Mouse (Mus musculus): Measurements from ENCODE around the gene Aif1. TPM values are rescaled to one million over a fixed set of nuclear protein-coding genes. Genes with fewer than 3 reads are reported as not detected.

Gene Aif1
- polyA plus RNA-seq, 1 experiment = 2.1 TPM

GRCm38 (mm10) chr17:35204494-35205379, 28.9 kb upstream of the Aif1 start, which contains the start of gene Lta:
Gene Lta (minus strand): TSS chr17:35205351.
- Histone ChIP-seq H3K9me3 (replicated peaks; ENCODE audit: control insufficient read depth, insufficient read depth, low read length, poor library complexity, severe bottlenecking) (no peaks in the 10 kb centered on the region), H3K36me3 (ENCODE audit: control insufficient read depth, insufficient read depth, low read length, poor library complexity, severe bottlenecking) (no peaks in the 10 kb centered on the region), H3K27ac (ENCODE audit: insufficient read depth, low read length) (no peak within 1 kb of the TSS), H3K4me1 (ENCODE audit: control insufficient read depth, insufficient read depth, low read length) (no peaks in the 10 kb centered on the region), H3K9ac (ENCODE audit: low read depth, poor library complexity, severe bottlenecking) (peak within 1 kb of the TSS; percentile 39), H3K4me3 (ENCODE audit: low read depth, low read length) (peak within 1 kb of the TSS; percentile 33), H3K27me3 (ENCODE audit: control insufficient read depth, insufficient read depth, low read length, poor library complexity, severe bottlenecking) (no peaks in the 10 kb centered on the region)
- no peak for TF ChIP-seq POLR2A (IDR thresholded peaks at IDR 0.05; ENCODE audit: insufficient read depth, low read length)
- TF ChIP-seq EP300 (IDR thresholded peaks at IDR 0.05; ENCODE audit: insufficient read depth, low read depth, low read length) = no peak
- no peak for TF ChIP-seq CTCF (IDR thresholded peaks at IDR 0.05; ENCODE audit: low read depth, low read length)

GRCm38 (mm10) chr17:35202442-35202841, 26.6 kb upstream of the Aif1 start:
- Histone ChIP-seq H3K27ac (ENCODE audit: insufficient read depth, low read length) (no peak overlapping the region), H3K27me3 (ENCODE audit: control insufficient read depth, insufficient read depth, low read length, poor library complexity, severe bottlenecking) (no peaks in the 10 kb centered on the region)

GRCm38 (mm10) chr17:35201787-35202186, 25.9 kb upstream of the Aif1 start, which contains the start of gene Tnf:
Gene Tnf (minus strand): TSS chr17:35202007.
- H3K27ac ChIP-seq (ENCODE audit: insufficient read depth, low read length) = no peak within 1 kb of the TSS
- no peaks in the 10 kb centered on the region for H3K36me3 ChIP-seq (ENCODE audit: control insufficient read depth, insufficient read depth, low read length, poor library complexity, severe bottlenecking)
- TF ChIP-seq EP300 (IDR thresholded peaks at IDR 0.05; ENCODE audit: insufficient read depth, low read depth, low read length) (no peak), POLR2A (IDR thresholded peaks at IDR 0.05; ENCODE audit: insufficient read depth, low read length) (no peak), CTCF (IDR thresholded peaks at IDR 0.05; ENCODE audit: low read depth, low read length) (no peak)
- H3K4me1 ChIP-seq (ENCODE audit: control insufficient read depth, insufficient read depth, low read length) = no peaks in the 10 kb centered on the region
- H3K9me3 ChIP-seq (replicated peaks; ENCODE audit: control insufficient read depth, insufficient read depth, low read length, poor library complexity, severe bottlenecking) = no peaks in the 10 kb centered on the region
- no peak within 1 kb of the TSS for H3K4me3 ChIP-seq (ENCODE audit: low read depth, low read length)
- no peak within 1 kb of the TSS for H3K9ac ChIP-seq (ENCODE audit: low read depth, poor library complexity, severe bottlenecking)
- H3K27me3 ChIP-seq (ENCODE audit: control insufficient read depth, insufficient read depth, low read length, poor library complexity, severe bottlenecking) = no peaks in the 10 kb centered on the region

More at GRCm38 (mm10) chr17:35202442-35202841, 26.6 kb upstream of the Aif1 start:
- H3K36me3 ChIP-seq (ENCODE audit: control insufficient read depth, insufficient read depth, low read length, poor library complexity, severe bottlenecking) = no peaks in the 10 kb centered on the region
- TF ChIP-seq POLR2A (IDR thresholded peaks at IDR 0.05; ENCODE audit: insufficient read depth, low read length) (no peak), CTCF (IDR thresholded peaks at IDR 0.05; ENCODE audit: low read depth, low read length) (no peak), EP300 (IDR thresholded peaks at IDR 0.05; ENCODE audit: insufficient read depth, low read depth, low read length) (no peak)
- no peaks in the 10 kb centered on the region for H3K9me3 ChIP-seq (replicated peaks; ENCODE audit: control insufficient read depth, insufficient read depth, low read length, poor library complexity, severe bottlenecking)
- no peak overlapping the region for H3K9ac ChIP-seq (ENCODE audit: low read depth, poor library complexity, severe bottlenecking)
- no peaks in the 10 kb centered on the region for H3K4me1 ChIP-seq (ENCODE audit: control insufficient read depth, insufficient read depth, low read length)
- no peak overlapping the region for H3K4me3 ChIP-seq (ENCODE audit: low read depth, low read length)

GRCm38 (mm10) chr17:35201128-35201527, 25.3 kb upstream of the Aif1 start:
- Histone ChIP-seq H3K4me3 (ENCODE audit: low read depth, low read length) (no peak overlapping the region), H3K9ac (ENCODE audit: low read depth, poor library complexity, severe bottlenecking) (no peak overlapping the region), H3K27me3 (ENCODE audit: control insufficient read depth, insufficient read depth, low read length, poor library complexity, severe bottlenecking) (no peaks in the 10 kb centered on the region), H3K36me3 (ENCODE audit: control insufficient read depth, insufficient read depth, low read length, poor library complexity, severe bottlenecking) (no peaks in the 10 kb centered on the region), H3K27ac (ENCODE audit: insufficient read depth, low read length) (no peak overlapping the region), H3K4me1 (ENCODE audit: control insufficient read depth, insufficient read depth, low read length) (no peaks in the 10 kb centered on the region), H3K9me3 (replicated peaks; ENCODE audit: control insufficient read depth, insufficient read depth, low read length, poor library complexity, severe bottlenecking) (no peaks in the 10 kb centered on the region)
- no peak for TF ChIP-seq CTCF (IDR thresholded peaks at IDR 0.05; ENCODE audit: low read depth, low read length)
- no peak for TF ChIP-seq POLR2A (IDR thresholded peaks at IDR 0.05; ENCODE audit: insufficient read depth, low read length)
- no peak for TF ChIP-seq EP300 (IDR thresholded peaks at IDR 0.05; ENCODE audit: insufficient read depth, low read depth, low read length)

- no peak overlapping the region for H3K4me3 ChIP-seq (ENCODE audit: low read depth, low read length)
- no peak overlapping the region for H3K27ac ChIP-seq (ENCODE audit: insufficient read depth, low read length)
- no peaks in the 10 kb centered on the region for H3K9me3 ChIP-seq (replicated peaks; ENCODE audit: control insufficient read depth, insufficient read depth, low read length, poor library complexity, severe bottlenecking)
- no peaks in the 10 kb centered on the region for H3K36me3 ChIP-seq (ENCODE audit: control insufficient read depth, insufficient read depth, low read length, poor library complexity, severe bottlenecking)
- TF ChIP-seq CTCF (IDR thresholded peaks at IDR 0.05; ENCODE audit: low read depth, low read length) (no peak), POLR2A (IDR thresholded peaks at IDR 0.05; ENCODE audit: insufficient read depth, low read length) (no peak), EP300 (IDR thresholded peaks at IDR 0.05; ENCODE audit: insufficient read depth, low read depth, low read length) (no peak)
- H3K9ac ChIP-seq (ENCODE audit: low read depth, poor library complexity, severe bottlenecking) = no peak overlapping the region
- no peaks in the 10 kb centered on the region for H3K27me3 ChIP-seq (ENCODE audit: control insufficient read depth, insufficient read depth, low read length, poor library complexity, severe bottlenecking)
- no peaks in the 10 kb centered on the region for H3K4me1 ChIP-seq (ENCODE audit: control insufficient read depth, insufficient read depth, low read length)
These were observed 24.5 kb upstream of the Aif1 start for GRCm38 (mm10) chr17:35200398-35200797.

GRCm38 (mm10) chr17:35198946-35199345, 23.1 kb upstream of the Aif1 start:
- TF ChIP-seq POLR2A (IDR thresholded peaks at IDR 0.05; ENCODE audit: insufficient read depth, low read length) = no peak
- peak; percentile 33; the same call in 1 of the 2 replicates for TF ChIP-seq EP300 (IDR thresholded peaks at IDR 0.05; ENCODE audit: insufficient read depth, low read depth, low read length)
- no peaks in the 10 kb centered on the region for H3K4me1 ChIP-seq (ENCODE audit: control insufficient read depth, insufficient read depth, low read length)
- no peaks in the 10 kb centered on the region for H3K27me3 ChIP-seq (ENCODE audit: control insufficient read depth, insufficient read depth, low read length, poor library complexity, severe bottlenecking)

More at GRCm38 (mm10) chr17:35198946-35199345, 23.1 kb upstream of the Aif1 start:
- H3K27ac ChIP-seq (ENCODE audit: insufficient read depth, low read length) = no peak overlapping the region
- no peak overlapping the region for H3K4me3 ChIP-seq (ENCODE audit: low read depth, low read length)
- H3K9me3 ChIP-seq (replicated peaks; ENCODE audit: control insufficient read depth, insufficient read depth, low read length, poor library complexity, severe bottlenecking) = no peaks in the 10 kb centered on the region
- no peaks in the 10 kb centered on the region for H3K36me3 ChIP-seq (ENCODE audit: control insufficient read depth, insufficient read depth, low read length, poor library complexity, severe bottlenecking)
- H3K9ac ChIP-seq (ENCODE audit: low read depth, poor library complexity, severe bottlenecking) = no peak overlapping the region
